Mouse (Mus musculus) cortical plate, adult 2 months (tissue): ENCODE measurements around the gene Erg.

Source experiments
- CTCF ChIP-seq: fragments of 200-500 bp; IDR thresholded peaks from 2 replicates; pipeline ENCODE4 v1.5.1; 2011; ENCODE audit warnings: mild to moderate bottlenecking, control low read depth, low read length; ENCODE audit not compliant: insufficient read depth; ENCODE audit errors: extremely low read depth
- POLR2A ChIP-seq: fragments of 200-500 bp; IDR thresholded peaks from 2 replicates; pipeline ENCODE4 v1.6.1; 2011; ENCODE audit warnings: mild to moderate bottlenecking, low read length, control low read depth; ENCODE audit not compliant: insufficient read depth; ENCODE audit errors: extremely low read depth

GRCm38 (mm10) chr16:95597578-95597951 lies 11.2 kb upstream of the Erg start:
- TF ChIP-seq CTCF (no peak), POLR2A (no peak)
